Mouse (Mus musculus) neural tube, embryonic 11.5 days (tissue): Measurements from ENCODE around the gene Spry1. TPM values are rescaled to one million over a fixed set of nuclear protein-coding genes. Genes with fewer than 3 reads are reported as not detected.

Source experiments
- ATAC-seq: fragments of 200-750 bp; cut with Nextera tagmentation; 2 replicates; pipeline ENCODE4 v1.8.0; 2017; ENCODE audit warnings: moderate number of reproducible peaks, mild to moderate bottlenecking, moderate TSS enrichment, moderate library complexity; ENCODE audit not compliant: insufficient read depth, low FRiP score, low TSS enrichment
- DNase-seq: peaks from one replicate; pipeline ENCODE4 v3.0.0-alpha.2; 2015; ENCODE audit warnings: low spot score
- H3K27ac ChIP-seq: fragments of 300-500 bp; sonication (generic); 2 replicates; pipeline ENCODE4 v1.5.1; 2014; ENCODE audit warnings: low read depth, mild to moderate bottlenecking, low read length
- H3K27me3 ChIP-seq: fragments of 300-500 bp; sonication (generic); 2 replicates; pipeline ENCODE4 v1.6.1; 2014; ENCODE audit warnings: mild to moderate bottlenecking, low read length, mixed read lengths; ENCODE audit not compliant: control insufficient read depth, insufficient read depth
- H3K36me3 ChIP-seq: fragments of 300-500 bp; sonication (generic); 2 replicates; pipeline ENCODE4 v1.6.1; 2014; ENCODE audit warnings: mild to moderate bottlenecking, low read length, moderate library complexity, mixed read lengths; ENCODE audit not compliant: control insufficient read depth, insufficient read depth
- H3K4me1 ChIP-seq: fragments of 300-500 bp; sonication (generic); 2 replicates; pipeline ENCODE4 v1.6.1; 2014; ENCODE audit warnings: low read length, mixed read lengths; ENCODE audit not compliant: control insufficient read depth, insufficient read depth
- H3K4me2 ChIP-seq: fragments of 300-500 bp; sonication (generic); 2 replicates; pipeline ENCODE4 v1.6.1; 2014; ENCODE audit warnings: low read depth, mild to moderate bottlenecking, moderate library complexity
- H3K4me3 ChIP-seq: fragments of 300-500 bp; sonication (generic); 2 replicates; pipeline ENCODE4 v1.5.1; 2014; ENCODE audit warnings: low read depth, low read length
- H3K9ac ChIP-seq: fragments of 300-500 bp; sonication (generic); 2 replicates; pipeline ENCODE4 v1.6.1; 2014; ENCODE audit warnings: mild to moderate bottlenecking, low read length
- H3K9me3 ChIP-seq: fragments of 300-500 bp; sonication (generic); 2 replicates; pipeline ENCODE4 v1.6.1; 2016; ENCODE audit warnings: low read length; ENCODE audit not compliant: control insufficient read depth
- WGBS: fragments of 180-500 bp; shearing (Covaris S2); extraction: QIAGEN DNeasy Blood & Tissue Kit; methylation state at CpG from one replicate; pipeline ENCODE4 v1.1.7; 2014; 5-methylcytosine and 5-hydroxymethylcytosine counted together
- polyA plus RNA-seq: library from polyadenylated mRNA; unstranded; fragments of >200 nt; fragmentation: Nextera tagmentation; extraction: Ambion mirVana; gene quantifications from 2 replicates; pipeline ENCODE4 v1.2.1, GENCODE M21; 2014

Gene Spry1
- polyA plus RNA-seq, 1 experiment from 2014 or later: 8.1 TPM

DNA sequence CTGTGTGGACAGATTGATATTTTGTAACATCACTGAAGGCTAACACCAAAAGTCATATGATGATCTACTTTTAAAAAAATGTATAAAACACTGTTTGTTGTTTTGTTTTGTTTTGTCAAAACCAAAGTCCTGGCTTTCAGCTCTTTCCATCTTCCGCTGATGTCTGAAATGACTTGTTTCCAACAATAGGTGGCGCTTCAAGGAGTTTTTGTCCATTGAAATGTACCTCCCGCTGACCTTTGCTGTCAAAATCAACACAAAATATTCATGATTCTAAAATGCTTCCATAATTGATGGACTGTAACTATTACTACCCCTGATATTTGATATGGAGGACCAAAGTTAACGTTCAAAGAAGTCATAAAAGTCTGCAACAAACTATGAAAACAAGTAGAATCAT, 5.1 kb upstream of the Spry1 start:
- ATAC-seq (no peak), DNase-seq (no peak)
- H3K4me3 ChIP-seq: no peak overlapping the region
- no peak overlapping the region for H3K27ac ChIP-seq
- no peaks in the 10 kb centered on the region for H3K4me1 ChIP-seq
- no peak overlapping the region for H3K9ac ChIP-seq
- WGBS: 42% methylated on average over 4 of the region's 4 CpGs
- H3K27me3 ChIP-seq: no peaks in the 10 kb centered on the region
- no peaks in the 10 kb centered on the region for H3K9me3 ChIP-seq
- H3K4me2 ChIP-seq: no peak overlapping the region
- no peaks in the 10 kb centered on the region for H3K36me3 ChIP-seq

DNA sequence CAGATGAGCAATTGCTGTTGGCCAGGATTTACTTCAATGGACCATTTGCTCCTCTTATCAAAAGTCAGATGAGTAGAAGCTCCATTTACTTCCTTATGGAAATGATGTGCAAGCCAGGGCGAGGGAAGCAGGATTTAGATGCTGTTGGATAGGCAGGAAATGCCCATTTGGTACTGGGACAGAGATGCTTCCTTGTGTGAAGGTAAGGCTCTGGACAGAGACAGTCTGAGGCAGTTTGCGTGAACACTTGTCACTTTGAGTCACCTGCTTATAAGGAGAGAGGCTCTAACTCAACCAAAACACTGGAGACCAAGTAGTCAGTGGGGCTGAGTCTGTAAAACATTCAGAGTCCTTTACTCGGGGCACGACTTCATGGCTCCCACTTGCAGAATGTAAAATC, 2.8 kb upstream of the Spry1 start:
- no peak for ATAC-seq
- no peak overlapping the region for H3K27ac ChIP-seq
- WGBS: 64% methylated on average over 4 of the region's 4 CpGs
- no peak for DNase-seq
- no peak overlapping the region for H3K4me3 ChIP-seq
- peaks cover 5% of the 10 kb centered on the region for H3K4me1 ChIP-seq
- H3K36me3 ChIP-seq: no peaks in the 10 kb centered on the region
- no peaks in the 10 kb centered on the region for H3K27me3 ChIP-seq
- no peaks in the 10 kb centered on the region for H3K9me3 ChIP-seq
- H3K4me2 ChIP-seq: no peak overlapping the region
- H3K9ac ChIP-seq: no peak overlapping the region

DNA sequence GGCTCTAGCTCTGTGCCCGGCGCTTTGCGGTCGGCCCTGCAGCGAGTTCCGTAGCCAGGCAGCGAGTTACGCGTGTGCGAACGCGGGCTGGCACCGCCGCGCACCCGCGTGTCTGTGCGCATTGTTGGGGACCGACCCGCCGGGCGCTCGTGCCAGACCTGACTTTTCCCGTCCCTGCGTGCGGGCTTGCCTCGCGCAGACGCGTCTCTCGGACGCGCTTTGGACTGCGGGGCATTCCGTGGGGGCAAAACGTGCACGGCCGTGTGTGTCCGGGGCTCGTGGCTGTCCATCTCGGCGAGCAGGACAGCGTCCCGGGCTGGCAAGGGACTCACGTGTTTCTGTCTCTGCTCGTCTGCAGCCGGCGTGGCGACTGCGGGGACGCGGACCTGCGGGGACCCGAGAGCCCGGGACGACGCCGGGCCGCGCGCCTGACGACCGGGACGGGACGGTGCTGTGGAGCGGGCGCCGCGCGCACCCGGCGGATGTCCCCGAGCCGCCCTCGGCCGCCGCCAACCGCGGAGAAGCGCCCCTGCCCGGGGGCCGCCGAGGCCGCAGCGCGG, 495 bp downstream of the Spry1 start:
- H3K9ac ChIP-seq: peak overlapping the region; percentile 72
- peak overlapping the region; percentile 77 for H3K4me3 ChIP-seq
- under 1% methylated on average over 65 of the region's 86 CpGs for WGBS
- 0 out of 2 replicates have a peak, but pooled peaks cover 4% of the 10 kb centered on the region for H3K27me3 ChIP-seq
- peaks cover 4% of the 10 kb centered on the region for H3K36me3 ChIP-seq
- peak; percentile 68 for DNase-seq
- peak overlapping the region; percentile 53; the same call in 1 of the 2 replicates for H3K27ac ChIP-seq
- H3K9me3 ChIP-seq: no peaks in the 10 kb centered on the region
- peak; percentile 71 for ATAC-seq
- H3K4me2 ChIP-seq: peak overlapping the region; percentile 89
- H3K4me1 ChIP-seq: peaks cover 12% of the 10 kb centered on the region

DNA sequence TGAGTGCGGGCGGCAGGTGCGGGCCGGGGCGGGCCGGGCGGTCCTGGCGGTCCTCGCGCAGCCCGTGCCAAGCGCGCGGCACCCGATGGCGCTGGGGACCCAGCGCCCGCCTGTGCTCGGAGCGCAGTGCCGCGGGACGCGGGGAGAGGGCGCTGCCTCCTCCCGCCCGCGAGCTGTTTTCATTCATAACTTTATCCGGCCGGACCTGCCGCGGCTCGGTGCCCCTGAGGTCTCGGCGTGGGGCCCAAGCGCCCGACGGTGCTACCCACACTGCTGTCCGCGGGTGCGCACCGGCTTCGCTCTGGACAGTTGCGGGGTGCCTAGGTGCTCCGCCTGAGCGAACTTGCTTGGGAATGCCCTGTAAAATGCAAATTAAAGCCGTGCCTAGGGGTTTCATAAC, 1.1 kb downstream of the Spry1 start:
- WGBS: 0% methylated on average over 45 of the region's 47 CpGs
- ATAC-seq: peak; percentile 62
- H3K4me2 ChIP-seq: peak overlapping the region; percentile 89
- H3K9me3 ChIP-seq: no peaks in the 10 kb centered on the region
- H3K4me3 ChIP-seq: peak overlapping the region; percentile 77
- peaks cover 4% of the 10 kb centered on the region for H3K36me3 ChIP-seq
- 0 out of 2 replicates have a peak, but pooled peaks cover 4% of the 10 kb centered on the region for H3K27me3 ChIP-seq
- 0 out of 2 replicates have a peak overlapping the region, but pooled peaks have one; percentile 53 for H3K27ac ChIP-seq
- peak overlapping the region; percentile 72 for H3K9ac ChIP-seq
- peak; percentile 83 for DNase-seq
- peaks cover 12% of the 10 kb centered on the region for H3K4me1 ChIP-seq

DNA sequence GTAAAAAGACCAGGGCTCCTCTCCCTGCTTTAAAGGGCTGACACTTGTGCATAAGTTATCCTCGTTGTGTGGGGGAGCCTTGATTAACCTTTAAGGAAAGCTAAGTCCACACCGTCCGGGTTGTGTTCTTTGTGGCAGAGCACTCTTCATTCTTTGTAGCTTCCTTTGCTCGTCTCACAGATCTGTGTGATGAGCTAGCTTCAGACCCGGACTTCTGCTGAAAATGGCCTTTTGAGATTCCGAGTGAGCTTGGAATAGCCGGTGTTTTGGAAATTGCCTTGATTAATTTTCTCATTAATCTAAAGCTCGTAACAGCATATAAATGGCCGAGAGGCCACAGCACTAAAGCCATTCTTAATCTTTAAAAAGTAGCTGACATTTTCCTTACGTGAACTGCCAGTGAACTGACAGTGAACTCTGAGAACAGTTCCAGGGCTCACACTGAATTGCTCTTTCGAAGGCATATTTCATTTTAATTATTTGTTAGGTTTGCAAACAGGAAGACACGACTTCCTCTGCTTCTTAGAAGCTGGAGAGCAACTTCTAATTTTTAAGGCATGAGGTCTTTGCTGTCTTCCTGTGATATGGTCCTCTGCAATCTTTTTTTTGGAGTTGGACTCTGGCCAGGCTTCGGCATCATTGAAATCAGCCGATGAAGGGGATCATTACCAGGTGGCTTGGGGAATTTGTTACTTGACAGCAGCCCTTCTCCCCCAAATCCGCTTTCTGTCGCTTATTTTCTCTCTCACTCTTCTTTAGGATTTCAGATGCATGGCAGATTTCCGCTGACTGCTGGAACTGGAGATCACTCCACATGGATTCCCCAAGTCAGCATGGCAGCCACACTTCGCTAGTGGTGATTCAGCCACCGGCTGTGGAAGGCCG, 2.3 kb downstream of the Spry1 start:
- H3K36me3 ChIP-seq: peaks cover 4% of the 10 kb centered on the region
- H3K9ac ChIP-seq: no peak overlapping the region
- DNase-seq: no peak
- WGBS: 42% methylated on average over 20 of the region's 20 CpGs
- H3K4me1 ChIP-seq: peaks cover 12% of the 10 kb centered on the region
- no peak for ATAC-seq
- no peaks in the 10 kb centered on the region for H3K9me3 ChIP-seq
- H3K4me3 ChIP-seq: peak overlapping the region; percentile 77
- H3K27ac ChIP-seq: no peak overlapping the region
- 0 out of 2 replicates have a peak, but pooled peaks cover 4% of the 10 kb centered on the region for H3K27me3 ChIP-seq
- peak overlapping the region; percentile 89 for H3K4me2 ChIP-seq

DNA sequence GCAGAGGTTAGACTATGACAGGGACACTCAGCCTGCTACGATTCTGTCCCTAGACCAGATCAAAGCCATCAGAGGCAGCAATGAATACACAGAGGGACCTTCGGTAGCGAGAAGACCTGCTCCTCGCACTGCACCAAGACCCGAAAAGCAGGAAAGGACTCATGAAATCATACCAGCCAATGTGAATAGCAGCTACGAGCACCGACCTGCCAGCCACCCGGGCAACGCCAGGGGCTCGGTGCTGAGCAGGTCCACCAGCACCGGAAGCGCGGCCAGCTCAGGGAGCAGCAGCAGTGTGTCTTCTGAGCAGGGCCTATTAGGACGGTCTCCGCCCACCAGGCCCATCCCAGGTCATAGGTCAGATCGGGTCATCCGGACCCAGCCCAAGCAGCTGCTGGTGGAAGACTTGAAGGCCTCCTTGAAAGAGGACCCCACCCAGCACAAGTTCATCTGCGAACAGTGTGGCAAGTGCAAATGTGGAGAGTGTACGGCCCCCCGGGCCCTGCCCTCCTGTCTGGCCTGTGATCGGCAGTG, 3.0 kb downstream of the Spry1 start:
- Histone ChIP-seq H3K4me3 (no peak overlapping the region), H3K9me3 (no peaks in the 10 kb centered on the region), H3K9ac (no peak overlapping the region), H3K4me2 (no peak overlapping the region), H3K4me1 (peaks cover 12% of the 10 kb centered on the region), H3K27ac (no peak overlapping the region), H3K27me3 (0 out of 2 replicates have a peak, but pooled peaks cover 4% of the 10 kb centered on the region), H3K36me3 (peaks cover 4% of the 10 kb centered on the region)
- DNase-seq (no peak), ATAC-seq (no peak)
- WGBS: 81% methylated on average over 21 of the region's 21 CpGs

DNA sequence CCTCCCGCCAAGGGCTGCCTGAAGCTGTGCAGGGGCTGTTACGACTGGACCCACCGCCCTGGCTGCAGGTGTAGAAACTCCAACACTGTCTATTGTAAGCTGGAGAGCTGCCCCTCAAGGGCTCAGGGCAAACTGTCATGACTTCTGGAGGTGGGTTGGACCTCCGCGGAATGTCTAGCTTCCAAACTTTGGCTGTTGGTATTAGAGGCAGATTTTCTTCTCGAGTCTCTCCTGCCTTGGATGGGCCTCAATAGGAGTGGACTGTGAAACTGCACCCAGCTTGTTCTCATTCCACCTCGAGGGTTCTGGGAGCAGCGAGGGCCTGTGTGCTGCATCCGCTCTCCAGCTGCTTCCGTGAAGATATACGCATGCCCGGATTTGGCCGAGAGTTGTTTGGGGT, 3.7 kb downstream of the Spry1 start:
- WGBS: 95% methylated on average over 13 of the region's 13 CpGs
- no peak overlapping the region for H3K27ac ChIP-seq

DNA sequence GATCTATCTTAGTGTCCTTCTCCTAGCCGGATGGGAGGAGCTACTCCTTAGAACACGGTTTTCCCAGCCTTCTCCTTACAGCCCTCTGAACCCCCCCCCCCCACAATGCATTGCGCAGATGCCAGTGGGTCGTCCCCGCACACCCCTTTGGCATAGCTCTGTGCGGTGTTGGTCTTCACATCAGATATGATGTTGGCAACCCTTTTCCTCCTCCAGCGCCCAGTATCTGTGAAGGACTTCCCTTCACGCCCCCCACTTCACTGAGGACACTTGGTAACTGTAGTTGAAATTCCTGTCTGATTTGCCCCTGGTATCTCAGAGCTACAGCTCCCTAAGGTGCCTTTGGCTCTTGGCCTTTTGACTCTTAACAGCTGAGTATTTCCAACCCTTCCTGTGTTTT, 4.2 kb downstream of the Spry1 start:
- DNase-seq: no peak
- Histone ChIP-seq H3K9ac (no peak overlapping the region), H3K36me3 (peaks cover 4% of the 10 kb centered on the region), H3K4me1 (peaks cover 12% of the 10 kb centered on the region), H3K27me3 (0 out of 2 replicates have a peak, but pooled peaks cover 4% of the 10 kb centered on the region), H3K9me3 (no peaks in the 10 kb centered on the region), H3K27ac (no peak overlapping the region), H3K4me2 (no peak overlapping the region), H3K4me3 (no peak overlapping the region)
- no peak for ATAC-seq
- 78% methylated on average over 8 of the region's 8 CpGs for WGBS

More for the DNA sequence above, 3.7 kb downstream of the Spry1 start:
- Histone ChIP-seq H3K9me3 (no peaks in the 10 kb centered on the region), H3K36me3 (peaks cover 4% of the 10 kb centered on the region), H3K4me1 (peaks cover 12% of the 10 kb centered on the region), H3K4me2 (no peak overlapping the region), H3K9ac (no peak overlapping the region), H3K27me3 (0 out of 2 replicates have a peak, but pooled peaks cover 4% of the 10 kb centered on the region), H3K4me3 (no peak overlapping the region)
- no peak for DNase-seq
- no peak for ATAC-seq
